Mouse (Mus musculus) hematopoietic stem cell, adult 5-6 weeks (primary cell): ENCODE data around the gene Cacng8. TPM values are rescaled to one million over a fixed set of nuclear protein-coding genes. Genes with fewer than 3 reads are reported as not detected.

Experiments used
- ATAC-seq, 2 experiments: fragments of 125-278 bp in 1 of 2; replicated peaks in 1 of 2; 2 replicates each; pipeline ENCODE4 v1.8.0; 2016 to 2017; ENCODE audit warnings: inconsistent platforms in 2 of 2, mild to moderate bottlenecking in 2 of 2, moderate number of reproducible peaks in 2 of 2, low read depth in 1 of 2, moderate TSS enrichment in 1 of 2; ENCODE audit not compliant: low FRiP score in 2 of 2, poor library complexity in 2 of 2, severe bottlenecking in 2 of 2, insufficient read depth in 1 of 2, low TSS enrichment in 1 of 2
- total RNA-seq: library from RNA; stranded (forward); fragments of 172-1452, 232-1000 nt; gene quantifications from 2 replicates; pipeline ENCODE4 v1.2.3, GENCODE M21; 2017

Gene Cacng8
- total RNA-seq, 1 experiment from 2014 or later = not detected

DNA sequence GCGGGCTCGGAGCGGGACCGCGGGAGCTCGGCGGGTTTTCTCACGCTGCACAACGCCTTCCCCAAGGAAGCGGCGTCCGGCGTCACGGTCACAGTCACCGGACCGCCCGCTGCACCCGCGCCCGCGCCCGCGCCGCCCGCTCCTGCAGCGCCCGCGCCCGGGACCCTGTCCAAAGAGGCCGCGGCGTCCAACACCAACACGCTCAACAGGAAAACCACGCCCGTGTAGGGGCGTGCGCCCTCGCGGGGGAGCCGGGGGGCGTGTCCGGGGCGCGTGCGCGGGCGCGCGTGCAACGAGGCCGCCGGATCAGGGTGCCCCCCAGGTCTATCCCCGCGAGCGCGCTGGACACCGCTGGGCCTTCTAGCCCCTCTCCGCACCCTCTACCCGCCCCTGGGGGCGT, 24.9 kb downstream of the Cacng8 start:
- no peak for ATAC-seq

DNA sequence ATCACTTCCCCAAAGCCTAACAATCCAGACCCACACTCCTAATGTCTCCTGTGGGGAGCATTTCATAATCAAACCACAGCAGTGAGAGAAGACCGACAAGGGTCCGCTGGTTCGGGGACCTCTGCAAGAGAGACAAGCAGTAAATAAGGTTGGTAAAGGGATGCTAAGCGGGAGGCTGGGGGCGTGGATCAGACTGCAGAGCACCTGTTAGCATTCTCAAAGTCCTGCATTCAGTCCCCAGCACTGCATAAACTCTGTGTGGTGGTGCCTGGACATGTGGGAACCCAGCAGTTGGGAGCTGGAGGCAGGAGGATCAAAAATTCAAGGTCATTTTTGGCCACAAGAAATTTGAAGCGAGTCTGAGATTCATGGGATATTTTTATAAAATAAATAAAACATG, 29.5 kb downstream of the Cacng8 start:
- no peak for ATAC-seq

DNA sequence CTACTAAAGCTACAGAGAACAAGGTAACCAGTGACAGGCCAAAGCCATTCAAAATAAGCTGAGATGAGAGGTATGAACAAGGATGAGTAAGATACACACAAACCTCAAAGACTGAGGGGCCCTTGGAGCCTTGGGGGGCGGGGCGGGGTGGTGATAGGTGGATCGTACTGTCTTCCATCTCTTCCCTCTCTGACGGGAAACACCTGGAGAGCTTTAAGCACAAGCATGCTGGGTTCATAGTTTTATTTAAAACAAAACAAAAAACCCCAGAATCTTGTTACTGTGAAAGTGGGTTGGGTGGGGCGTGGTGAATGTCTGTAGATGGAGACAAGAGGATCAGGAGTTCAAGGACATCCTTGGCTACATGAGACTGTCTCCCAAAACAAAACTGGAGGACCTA, 30.0 kb downstream of the Cacng8 start:
- ATAC-seq = no peak

DNA sequence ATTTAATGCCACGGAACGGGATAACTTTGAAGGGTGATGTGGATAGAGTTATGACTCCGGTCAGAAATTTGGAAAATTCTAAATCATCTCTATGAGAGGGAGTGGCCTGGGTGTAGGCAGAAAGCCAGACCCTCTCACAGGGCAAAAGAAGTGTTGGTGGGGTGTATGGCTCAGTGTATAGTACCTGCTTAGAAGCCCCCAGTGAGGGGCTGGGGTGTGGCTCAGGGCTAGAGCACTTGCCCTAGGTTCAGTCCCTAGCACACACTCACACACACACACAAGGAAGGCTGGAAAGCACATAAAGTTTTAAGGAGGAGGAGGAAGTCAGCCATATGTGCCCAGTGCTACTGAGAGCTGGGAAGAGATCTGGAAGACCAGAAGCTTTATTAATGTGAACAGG, 30.8 kb downstream of the Cacng8 start:
- ATAC-seq = no peak

DNA sequence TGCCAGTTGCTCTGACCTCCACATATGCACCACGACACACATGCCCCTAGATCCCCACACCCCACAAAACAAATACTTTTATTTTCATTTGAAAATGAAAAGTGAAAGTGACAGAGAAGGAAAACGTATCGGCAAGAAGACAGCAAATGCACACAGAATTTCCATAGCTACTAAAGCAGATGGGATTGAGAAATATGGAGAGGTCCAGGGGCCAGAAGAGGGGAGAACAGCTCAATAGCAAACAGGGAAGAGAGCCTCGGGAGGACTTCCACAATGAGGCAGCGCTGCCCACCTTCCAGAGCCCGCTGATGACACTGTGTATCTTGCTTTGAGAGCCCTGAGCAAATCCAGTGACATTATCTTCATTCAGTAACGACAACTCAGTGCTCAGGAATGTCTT, 31.6 kb downstream of the Cacng8 start:
- ATAC-seq = no peak

DNA sequence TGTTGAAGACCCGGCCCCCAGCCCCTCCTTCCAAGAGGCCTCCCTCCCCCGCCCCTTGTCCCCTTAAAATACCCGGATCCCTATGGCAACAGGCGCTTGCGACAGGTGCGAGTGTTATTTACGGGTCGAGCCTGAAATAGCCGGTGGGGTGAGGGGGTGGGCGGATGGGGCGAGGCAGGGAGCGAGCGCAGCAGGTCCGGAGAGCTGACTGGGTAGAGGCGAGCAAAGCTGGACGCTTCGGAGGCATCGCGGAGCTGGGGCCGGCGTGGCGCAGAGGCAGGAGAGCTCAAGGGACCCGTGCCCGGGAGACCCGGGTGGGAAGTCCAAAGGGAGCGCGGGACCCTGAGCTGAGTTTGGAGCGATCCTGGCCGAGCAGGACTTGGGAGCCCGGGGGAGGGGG, 32.9 kb downstream of the Cacng8 start:
- no peak; a peak in 1 of 4 replicates for ATAC-seq

DNA sequence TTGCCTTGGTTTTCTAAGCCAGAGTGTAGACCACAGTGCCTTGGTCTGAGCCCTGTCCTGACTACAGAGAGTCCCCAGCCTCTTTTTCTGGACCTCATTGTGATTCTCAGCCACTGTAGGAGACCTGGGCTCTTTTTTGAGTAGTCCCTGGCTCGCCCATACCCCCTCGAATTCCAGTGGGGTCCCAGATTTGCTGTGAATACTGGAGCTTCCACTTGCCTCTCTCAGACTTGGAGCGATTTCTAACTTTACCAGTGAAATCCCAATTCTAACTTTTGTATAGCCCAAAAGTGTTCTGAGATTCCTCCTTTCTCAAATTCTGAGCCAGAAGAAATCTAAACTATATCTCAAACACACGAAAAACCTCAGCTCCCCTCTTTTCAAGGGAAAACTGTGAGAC, 33.4 kb downstream of the Cacng8 start, which contains the start of gene Cacng6:
Gene Cacng6, plus strand, starts transcription at position 301 of the 400 bp plus-strand sequence.
- ATAC-seq = no peak

DNA sequence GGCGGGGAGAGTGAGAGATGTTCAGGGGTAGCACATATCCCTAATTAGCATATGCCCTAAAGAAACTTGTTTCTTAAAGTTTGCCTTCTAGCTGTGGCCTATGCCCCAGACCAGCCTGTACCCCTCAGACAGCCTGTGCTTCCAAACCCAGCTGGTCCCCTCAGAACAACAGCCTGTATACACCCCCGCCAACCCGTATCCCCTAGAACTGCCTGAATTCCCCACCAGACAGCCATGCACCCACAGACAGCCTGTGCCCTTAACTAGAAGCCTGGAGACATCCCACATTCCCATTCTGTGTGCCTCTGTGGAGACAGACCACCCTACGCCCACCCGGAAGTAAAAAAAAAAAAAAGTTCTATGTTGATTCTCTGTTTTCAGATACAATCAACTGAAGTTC, 34.7 kb downstream of the Cacng8 start:
- no peak for ATAC-seq

DNA sequence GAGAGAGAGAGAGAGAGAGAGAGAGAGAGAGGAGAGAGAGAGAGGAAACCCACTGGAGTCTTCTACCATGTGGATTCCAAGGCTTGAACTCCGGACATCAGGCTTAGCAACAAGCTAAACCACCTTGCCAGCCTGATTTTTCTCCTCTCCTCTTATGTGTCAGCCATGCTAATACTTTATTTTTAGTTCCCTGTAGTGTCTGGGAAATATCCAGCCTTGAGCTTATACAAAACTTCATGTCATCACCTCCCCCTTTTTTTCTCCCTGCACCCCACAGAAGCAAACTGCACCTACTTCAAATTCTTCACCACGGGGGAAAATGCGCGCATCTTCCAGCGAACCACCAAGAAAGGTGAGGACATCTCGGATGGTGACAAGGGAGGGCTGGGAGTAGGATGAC, 39.7 kb downstream of the Cacng8 start:
- ATAC-seq = no peak

DNA sequence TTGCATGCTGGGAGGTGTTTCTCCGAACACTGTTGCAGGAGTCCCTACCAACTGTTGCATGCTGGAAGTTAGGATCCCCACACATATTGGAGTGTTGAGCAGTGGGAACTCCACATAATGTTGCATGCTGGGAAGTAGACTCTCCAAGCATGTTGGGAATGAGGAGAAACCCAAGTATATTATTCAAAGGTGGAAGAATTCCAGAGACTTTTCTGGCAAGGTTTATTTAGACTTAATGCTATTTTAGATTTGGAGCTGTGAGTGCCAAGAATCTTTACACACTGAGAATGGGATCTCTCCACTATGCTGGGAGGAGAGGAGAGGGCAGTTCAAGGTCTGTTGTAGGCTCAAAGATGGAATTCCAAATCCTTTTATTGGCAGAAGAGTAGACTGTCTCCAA, 41.6 kb downstream of the Cacng8 start:
- no peak for ATAC-seq

DNA sequence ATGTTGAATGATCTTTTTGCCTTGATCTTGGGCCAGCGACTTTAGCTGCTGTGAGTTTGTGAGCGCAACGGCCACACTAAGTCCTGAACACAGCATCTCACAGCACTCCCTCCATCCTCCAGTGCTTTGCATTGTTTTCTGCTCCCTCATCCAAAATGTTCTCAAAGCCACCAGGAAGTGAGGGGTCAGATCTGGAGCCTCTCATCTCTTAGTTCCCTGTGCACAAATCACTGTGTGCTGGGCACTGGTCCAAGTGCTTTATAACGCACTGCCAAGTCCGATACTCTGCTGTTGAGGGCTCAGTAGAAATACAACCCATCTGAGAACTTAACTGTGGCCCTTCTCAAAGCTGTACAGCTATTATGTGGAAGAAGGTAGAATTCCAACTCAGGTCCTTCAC, 47.5 kb downstream of the Cacng8 start:
- ATAC-seq = no peak

DNA sequence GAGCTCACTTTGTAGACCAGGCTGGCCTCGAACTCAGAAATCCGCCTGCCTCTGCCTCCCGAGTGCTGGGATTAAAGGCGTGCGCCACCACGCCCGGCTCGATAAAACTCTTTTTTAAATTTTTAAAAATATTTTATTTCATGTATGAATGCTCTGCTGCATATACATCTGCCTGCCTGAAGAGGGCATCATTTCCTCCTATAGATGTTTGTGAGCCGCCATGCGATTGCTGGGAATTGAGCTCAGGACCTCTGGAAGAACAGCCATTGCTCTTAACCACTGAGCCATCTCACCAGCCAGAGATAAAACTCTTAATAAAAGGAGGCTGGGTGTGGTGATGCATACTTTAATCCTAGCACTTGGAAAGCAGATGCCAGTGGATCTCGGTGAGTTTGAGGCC, 49.5 kb downstream of the Cacng8 start:
- no peak for ATAC-seq

DNA sequence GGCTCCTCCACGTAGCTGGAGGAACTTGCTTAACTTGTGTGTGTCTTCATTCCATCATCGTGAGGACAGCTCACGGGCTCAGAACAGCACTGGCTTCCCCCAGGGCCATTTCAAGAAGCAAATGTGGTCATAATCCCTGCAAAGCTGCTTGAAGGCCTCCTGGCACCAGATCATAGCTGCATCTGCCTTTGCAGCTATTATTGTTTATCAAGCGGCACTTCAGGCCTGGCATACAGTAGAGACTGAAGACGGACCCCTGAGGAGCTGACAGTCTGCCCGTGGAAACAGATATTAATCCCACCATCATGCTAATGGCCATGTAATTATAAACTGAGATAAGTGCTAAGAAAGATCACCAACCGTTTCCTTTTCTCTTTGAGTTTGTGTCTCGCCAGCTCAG, 50.0 kb downstream of the Cacng8 start:
- no peak for ATAC-seq

DNA sequence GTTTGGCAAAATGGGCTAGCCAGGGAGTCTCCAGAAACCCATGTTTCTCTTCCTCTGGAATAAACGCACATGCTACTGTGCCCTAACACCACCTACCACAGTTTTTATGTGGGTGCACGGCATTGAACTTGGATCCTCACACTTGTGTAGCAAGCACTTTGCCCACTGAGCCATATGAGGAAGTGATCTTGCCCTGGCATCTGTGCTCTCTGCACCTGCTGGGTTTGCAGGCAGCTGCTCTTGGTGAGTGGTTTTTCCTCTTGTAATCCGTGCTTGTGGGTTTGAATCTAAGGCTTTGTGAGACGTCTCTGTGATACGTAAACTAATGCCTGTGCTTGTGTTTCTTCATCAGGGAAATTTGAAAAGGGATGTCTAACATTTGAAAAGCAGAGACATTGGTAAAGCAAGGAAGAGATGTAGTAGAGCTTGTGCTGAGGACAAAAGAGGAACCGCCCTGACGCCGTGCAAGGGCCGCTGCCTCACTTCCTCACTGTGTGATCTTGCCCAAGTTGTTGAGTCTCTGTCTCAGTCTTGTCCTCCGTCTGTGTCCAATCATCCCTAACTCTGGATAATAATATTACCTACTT, 52.1 kb downstream of the Cacng8 start:
- ATAC-seq = peak; percentile 88 to 92

DNA sequence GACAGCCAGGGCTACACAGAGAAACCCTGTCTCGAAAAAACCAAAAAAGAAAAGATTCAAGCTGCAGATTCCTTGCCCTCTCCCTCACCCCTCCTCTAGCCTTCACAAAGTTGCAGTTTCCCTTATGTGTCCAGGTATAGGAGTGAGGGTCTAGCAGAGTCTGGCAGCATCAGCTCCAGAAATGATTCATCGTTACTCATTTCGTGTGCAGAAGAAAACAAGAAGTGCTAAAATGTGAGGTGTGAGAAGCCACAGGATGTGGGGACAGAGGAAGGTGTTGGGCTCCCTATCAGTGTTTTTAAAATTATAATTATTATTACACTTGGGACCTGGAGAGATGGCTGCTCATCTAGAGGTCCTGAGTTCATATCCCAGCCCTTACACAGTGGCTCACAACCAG, 54.2 kb downstream of the Cacng8 start:
- no peak for ATAC-seq

DNA sequence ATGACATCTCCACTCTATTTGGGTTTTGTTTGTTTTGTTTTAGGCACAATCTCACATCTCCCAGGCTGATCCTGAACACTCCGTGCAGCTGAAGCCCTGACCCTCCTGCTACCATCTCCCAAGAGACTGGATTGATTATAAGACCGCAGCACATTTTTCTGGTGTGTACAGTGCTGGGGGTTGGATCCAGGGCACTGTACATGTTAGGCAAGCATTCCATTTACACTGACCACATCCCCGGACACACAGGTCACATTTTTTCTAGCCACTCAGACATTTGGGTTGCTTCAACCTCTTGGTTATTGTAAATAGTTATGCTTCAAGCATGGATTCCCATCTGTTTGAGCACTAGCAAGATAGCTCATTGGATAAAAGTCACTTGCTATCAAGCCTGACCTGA, 56.1 kb downstream of the Cacng8 start:
- no peak for ATAC-seq

DNA sequence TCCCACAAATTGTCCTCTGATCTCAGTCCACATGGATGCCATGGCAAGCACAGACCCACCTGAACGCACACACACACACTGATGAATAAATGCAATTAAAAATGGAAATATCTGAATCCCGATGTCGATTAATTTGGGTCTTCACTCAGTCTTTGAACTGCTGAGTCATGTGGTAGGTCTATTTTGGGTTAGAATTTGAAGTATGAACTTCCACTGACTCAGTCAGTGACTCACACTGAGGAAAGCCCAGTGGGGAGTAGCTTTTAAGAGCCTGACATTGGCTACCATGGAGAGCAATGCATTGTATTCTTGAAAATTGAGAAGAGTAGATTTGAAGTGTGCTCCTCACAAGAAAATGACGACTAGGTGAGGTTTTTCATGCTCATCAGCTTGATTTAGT, 56.5 kb downstream of the Cacng8 start:
- no peak for ATAC-seq

DNA sequence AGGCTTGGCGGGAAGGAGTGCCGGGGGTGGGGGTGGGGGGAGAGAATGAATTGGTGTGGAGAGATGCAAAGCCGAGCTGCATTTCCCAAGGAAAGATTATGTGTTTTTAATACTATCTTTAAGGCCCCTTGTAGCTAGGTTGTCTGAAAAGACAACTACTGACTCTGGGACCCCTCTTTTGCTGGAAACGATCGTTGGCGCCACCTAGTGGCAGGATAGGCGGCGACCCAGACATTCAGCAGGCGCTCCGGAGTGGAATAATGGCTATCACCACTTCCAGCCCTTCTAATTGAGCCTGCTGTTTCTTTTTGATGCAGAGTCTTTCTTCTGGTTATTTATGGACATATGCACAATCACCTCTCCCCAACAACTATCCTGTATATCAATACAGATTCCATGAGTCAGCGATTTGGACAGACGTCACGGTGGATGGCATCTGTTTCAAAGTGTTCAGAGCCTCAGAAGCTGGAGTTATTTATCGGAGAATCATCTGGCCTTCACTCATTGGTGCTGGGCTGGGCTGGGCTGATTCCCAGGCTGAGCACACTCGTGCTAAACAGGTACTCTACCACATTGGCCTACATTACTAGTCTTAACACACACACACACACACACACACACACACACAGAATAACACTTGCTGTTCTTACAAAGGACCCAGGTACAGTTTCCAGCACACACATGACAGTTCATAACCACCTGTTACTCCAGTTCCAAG, 58.4 kb downstream of the Cacng8 start:
- peak in 1 of 2 experiments; percentile 56; a peak in 1 of 4 replicates for ATAC-seq

DNA sequence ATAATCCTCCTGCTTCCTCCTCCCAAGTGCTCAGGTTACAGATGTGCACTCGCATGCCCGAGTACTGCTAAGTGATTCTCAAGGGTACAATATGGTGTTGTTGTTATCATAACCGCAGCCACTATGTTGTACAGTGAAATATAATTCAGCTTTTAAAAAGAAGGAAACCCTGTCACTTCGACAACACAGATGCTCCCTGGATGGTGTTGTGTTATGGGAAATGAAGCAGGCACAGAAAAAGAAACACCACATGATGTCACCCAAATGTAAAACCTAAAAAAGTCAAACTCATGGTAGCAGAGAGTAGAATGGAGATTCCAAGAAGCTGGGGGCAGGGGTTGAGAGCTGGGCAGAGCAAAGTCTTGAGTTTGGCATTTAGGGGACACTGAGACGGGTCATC, 60.2 kb downstream of the Cacng8 start:
- no peak for ATAC-seq
